9 mouse cellular contexts compared by ENCODE assay signal in genomic region chr16:8676800-8677199, GRCm38 (mm10). TPM values are rescaled to one million over a fixed set of nuclear protein-coding genes. Genes with fewer than 3 reads are reported as not detected.
DNase-seq lines count a peak whose midpoint lies in the region; ATAC-seq and TF ChIP-seq lines count a peak whose summit lies in the region.
"Had no signal": no experiment of that assay in that cellular context is flagged by ENCODE, and none has a peak within 500 bp of the region (broad histone marks: within the 10 kb centered on the region; RNA-seq: fewer than 3 reads in every experiment).

No protein-coding gene starts in this region.

- H3K4me1 ChIP-seq in hindbrain, embryonic 11.5 days (replicated peaks; ENCODE audit: control insufficient read depth, insufficient read depth, low read length), result no peaks in the 10 kb centered on the region
- H3K4me1 ChIP-seq in hindbrain, embryonic 13.5 days (replicated peaks), result no peaks in the 10 kb centered on the region; the same call in 1 of the 2 replicates
- no peaks in the 10 kb centered on the region for H3K4me1 ChIP-seq in hindbrain, embryonic 16.5 days (ENCODE audit: control insufficient read depth, insufficient read depth, low read depth, low read length)
- H3K4me1 ChIP-seq in midbrain, postnatal 0 days (ENCODE audit: insufficient read depth, low read length), result no peaks in the 10 kb centered on the region

- intact Hi-C loops in gastrocnemius, postnatal 36 days (cut with DNase I), result loop anchor here (1.0 to 2.0 kb wide), 2 partner anchors 181 to 272 kb away; no protein-coding TSS in a partner anchor

- 58% methylated on average over 4 of the region's 4 CpGs for WGBS in hindbrain, embryonic 11.5 days
- 42% methylated on average over 4 of the region's 4 CpGs for WGBS in hindbrain, embryonic 13.5 days
- WGBS in hindbrain, embryonic 16.5 days, result 47% methylated on average over 4 of the region's 4 CpGs
- whole genome bisulfite sequencing in midbrain, postnatal 0 days, result 53% methylated on average over 4 of the region's 4 CpGs

- no peak for ATAC-seq in hindbrain, embryonic 11.5 days (ENCODE audit: low FRiP score)
- no peak for ATAC-seq in hindbrain, embryonic 13.5 days (ENCODE audit: low FRiP score)
- ATAC-seq in hindbrain, embryonic 16.5 days, result no peak
- no peak for ATAC-seq in midbrain, postnatal 0 days (ENCODE audit: low FRiP score)

- no peak overlapping the region for H3K27ac ChIP-seq in hindbrain, embryonic 11.5 days (ENCODE audit: low read depth, low read length)
- H3K27ac ChIP-seq in hindbrain, embryonic 13.5 days, result no peak overlapping the region
- H3K27ac ChIP-seq in hindbrain, embryonic 16.5 days (ENCODE audit: low read depth, low read length), result no peak overlapping the region
- H3K27ac ChIP-seq in midbrain, postnatal 0 days (ENCODE audit: low read depth, low read length), result no peak overlapping the region
- H3K27ac ChIP-seq: macrophage had no signal

- H3K4me3 ChIP-seq in hindbrain, embryonic 11.5 days (ENCODE audit: low read depth, low read length), result no peak overlapping the region
- no peak overlapping the region for H3K4me3 ChIP-seq in hindbrain, embryonic 13.5 days
- H3K4me3 ChIP-seq in hindbrain, embryonic 16.5 days (ENCODE audit: low read length), result no peak overlapping the region
- no peak overlapping the region for H3K4me3 ChIP-seq in midbrain, postnatal 0 days (ENCODE audit: low read depth, low read length)

- no peaks in the 10 kb centered on the region; the same call in 1 of the 2 replicates for H3K27me3 ChIP-seq in hindbrain, embryonic 11.5 days (ENCODE audit: control insufficient read depth, insufficient read depth, low read length)
- peaks cover 8% of the 10 kb centered on the region for H3K27me3 ChIP-seq in hindbrain, embryonic 13.5 days
- no peaks in the 10 kb centered on the region for H3K27me3 ChIP-seq in hindbrain, embryonic 16.5 days (replicated peaks; ENCODE audit: control insufficient read depth, insufficient read depth, low read length)
- H3K27me3 ChIP-seq in midbrain, postnatal 0 days (ENCODE audit: insufficient read depth, low read length), result no peaks in the 10 kb centered on the region

- no peak for TF ChIP-seq POLR2A in brain, embryonic 14.5 days (IDR thresholded peaks at IDR 0.05; ENCODE audit: borderline replicate concordance, extremely low read depth, insufficient read depth, insufficient read length, poor library complexity, severe bottlenecking)

- DNase-seq in hindbrain, embryonic 11.5 days (ENCODE audit: low spot score), result peak; percentile 80
- peak; percentile 66 for DNase-seq in urinary bladder, postnatal 25 days (ENCODE audit: low spot score)
- no peak for DNase-seq in urinary bladder, adult 2 months (ENCODE audit: low spot score)
- DNase-seq in brain, embryonic 14.5 days (ENCODE audit: low read depth), result peak; percentile 79
- peak; percentile 70 for DNase-seq in midbrain, postnatal 0 days (ENCODE audit: low spot score)
- no peak for DNase-seq in gastrocnemius, postnatal 36 days

- no peak overlapping the region for H3K4me2 ChIP-seq in hindbrain, embryonic 11.5 days (replicated peaks; ENCODE audit: low read depth, low read length)
- no peak overlapping the region for H3K4me2 ChIP-seq in hindbrain, embryonic 13.5 days
- H3K4me2 ChIP-seq in hindbrain, embryonic 16.5 days (ENCODE audit: low read length), result no peak overlapping the region
- no peak overlapping the region for H3K4me2 ChIP-seq in midbrain, postnatal 0 days (ENCODE audit: low read depth, low read length, poor library complexity, severe bottlenecking)

- no peaks in the 10 kb centered on the region for H3K9me3 ChIP-seq in hindbrain, embryonic 11.5 days (ENCODE audit: control insufficient read depth, low read length)
- H3K9me3 ChIP-seq in hindbrain, embryonic 13.5 days, result no peaks in the 10 kb centered on the region
- no peaks in the 10 kb centered on the region for H3K9me3 ChIP-seq in hindbrain, embryonic 16.5 days (ENCODE audit: control insufficient read depth, low read length)
- H3K9me3 ChIP-seq in midbrain, postnatal 0 days (ENCODE audit: low read length), result no peaks in the 10 kb centered on the region

- no peaks in the 10 kb centered on the region for H3K36me3 ChIP-seq in hindbrain, embryonic 11.5 days (ENCODE audit: control insufficient read depth, insufficient read depth, low read length)
- no peaks in the 10 kb centered on the region for H3K36me3 ChIP-seq in hindbrain, embryonic 13.5 days
- H3K36me3 ChIP-seq in hindbrain, embryonic 16.5 days (ENCODE audit: control insufficient read depth, insufficient read depth, low read length), result no peaks in the 10 kb centered on the region
- H3K36me3 ChIP-seq in midbrain, postnatal 0 days (ENCODE audit: insufficient read depth, low read length), result no peaks in the 10 kb centered on the region

- peak; percentile 84 for TF ChIP-seq CTCF in brain, embryonic 14.5 days (IDR thresholded peaks at IDR 0.05; ENCODE audit: borderline replicate concordance, extremely low read depth, insufficient read depth, insufficient read length)
- peak; percentile 92 for TF ChIP-seq CTCF in midbrain, postnatal 0 days (IDR thresholded peaks at IDR 0.05)

- no peak overlapping the region for H3K9ac ChIP-seq in hindbrain, embryonic 11.5 days (ENCODE audit: low read depth, low read length)
- H3K9ac ChIP-seq in hindbrain, embryonic 13.5 days, result no peak overlapping the region
- peak overlapping the region; percentile 22; the same call in 1 of the 2 replicates for H3K9ac ChIP-seq in hindbrain, embryonic 16.5 days (ENCODE audit: low read depth, low read length)
- H3K9ac ChIP-seq in midbrain, postnatal 0 days (replicated peaks; ENCODE audit: low read length, poor library complexity, severe bottlenecking), result no peak overlapping the region

RNA-seq across cellular contexts. Expression of gene Gm5767, which starts 3.8 kb away (rescaled TPM):
- polyA plus RNA-seq in hindbrain, embryonic 11.5 days (2014; fragmentation: Nextera tagmentation; extraction: Ambion mirVana), result not detected in 2 replicates
- polyA plus RNA-seq in hindbrain, embryonic 13.5 days (2015; fragmentation: Nextera tagmentation; extraction: Ambion mirVana), result not detected in 2 replicates
- polyA plus RNA-seq in urinary bladder, adult 2 months (2012; rRNA removed), result not detected in 2 replicates
- not detected in 2 replicates for polyA plus RNA-seq in brain, embryonic 14.5 days (2012; rRNA removed)
- not detected in 2 replicates for polyA plus RNA-seq in hindbrain, embryonic 16.5 days (2015; fragmentation: Nextera tagmentation; extraction: Ambion mirVana)
- total RNA-seq in midbrain, postnatal 0 days (2014; rRNA removed), result not detected in 2 replicates
- polyA plus RNA-seq in midbrain, postnatal 0 days (2015; fragmentation: Nextera tagmentation; extraction: Ambion mirVana), result not detected in 2 replicates
- not detected for total RNA-seq in gastrocnemius, postnatal 36 days (2021)
- polyA plus RNA-seq: macrophage had no signal

RNA-seq across cellular contexts. Expression of gene Carhsp1, which starts 4.8 kb away (rescaled TPM):
- polyA plus RNA-seq in hindbrain, embryonic 11.5 days (2014; fragmentation: Nextera tagmentation; extraction: Ambion mirVana), result 78.1 and 79.4 TPM in 2 replicates
- 242 and 243 TPM in 2 replicates for polyA plus RNA-seq in hindbrain, embryonic 13.5 days (2015; fragmentation: Nextera tagmentation; extraction: Ambion mirVana)
- 43.5 and 49.9 TPM in 2 replicates for polyA plus RNA-seq in urinary bladder, adult 2 months (2012; rRNA removed)
- 138 and 149 TPM in 2 replicates for polyA plus RNA-seq in brain, embryonic 14.5 days (2012; rRNA removed)
- polyA plus RNA-seq in hindbrain, embryonic 16.5 days (2015; fragmentation: Nextera tagmentation; extraction: Ambion mirVana), result 148 and 167 TPM in 2 replicates
- 117 and 124 TPM in 2 replicates for total RNA-seq in midbrain, postnatal 0 days (2014; rRNA removed)
- polyA plus RNA-seq in midbrain, postnatal 0 days (2015; fragmentation: Nextera tagmentation; extraction: Ambion mirVana), result 98.5 and 100 TPM in 2 replicates
- total RNA-seq in gastrocnemius, postnatal 36 days (2021), result 1 to 10 TPM; 5.4 to 6.4 TPM

RNA-seq across cellular contexts. Expression of gene Tmem186, which starts 39.3 kb away (rescaled TPM):
- 15.8 and 20.2 TPM in 2 replicates for polyA plus RNA-seq in hindbrain, embryonic 11.5 days (2014; fragmentation: Nextera tagmentation; extraction: Ambion mirVana)
- polyA plus RNA-seq in hindbrain, embryonic 13.5 days (2015; fragmentation: Nextera tagmentation; extraction: Ambion mirVana), result 22.0 and 22.2 TPM in 2 replicates
- 12.3 and 13.7 TPM in 2 replicates for polyA plus RNA-seq in urinary bladder, adult 2 months (2012; rRNA removed)
- polyA plus RNA-seq in brain, embryonic 14.5 days (2012; rRNA removed), result 21.0 and 23.3 TPM in 2 replicates
- polyA plus RNA-seq in hindbrain, embryonic 16.5 days (2015; fragmentation: Nextera tagmentation; extraction: Ambion mirVana), result 22.5 and 23.1 TPM in 2 replicates
- 18.6 and 22.1 TPM in 2 replicates for total RNA-seq in midbrain, postnatal 0 days (2014; rRNA removed)
- polyA plus RNA-seq in midbrain, postnatal 0 days (2015; fragmentation: Nextera tagmentation; extraction: Ambion mirVana), result 16.1 and 17.6 TPM in 2 replicates
- total RNA-seq in gastrocnemius, postnatal 36 days (2021), result 10 to 100 TPM in 1 of 2 experiments, 1 to 10 TPM in 1; 8.9 to 12.5 TPM

RNA-seq across cellular contexts. Expression of gene Pmm2, which starts 39.3 kb away (rescaled TPM):
- 40.3 and 43.3 TPM in 2 replicates for polyA plus RNA-seq in hindbrain, embryonic 11.5 days (2014; fragmentation: Nextera tagmentation; extraction: Ambion mirVana)
- 48.3 and 49.3 TPM in 2 replicates for polyA plus RNA-seq in hindbrain, embryonic 13.5 days (2015; fragmentation: Nextera tagmentation; extraction: Ambion mirVana)
- 51.1 and 52.1 TPM in 2 replicates for polyA plus RNA-seq in urinary bladder, adult 2 months (2012; rRNA removed)
- polyA plus RNA-seq in brain, embryonic 14.5 days (2012; rRNA removed), result 56.6 and 62.4 TPM in 2 replicates
- 33.1 and 37.0 TPM in 2 replicates for polyA plus RNA-seq in hindbrain, embryonic 16.5 days (2015; fragmentation: Nextera tagmentation; extraction: Ambion mirVana)
- total RNA-seq in midbrain, postnatal 0 days (2014; rRNA removed), result 27.8 and 39.6 TPM in 2 replicates
- 24.6 and 24.8 TPM in 2 replicates for polyA plus RNA-seq in midbrain, postnatal 0 days (2015; fragmentation: Nextera tagmentation; extraction: Ambion mirVana)
- 10 to 100 TPM; 16.4 to 18.3 TPM for total RNA-seq in gastrocnemius, postnatal 36 days (2021)

Comparison
In these comparisons a context has a peak if more than half of its experiments do, and no peak if none do; other contexts are left out.
1. DNase-seq: peak in hindbrain, embryonic 11.5 days (single experiment), urinary bladder, postnatal 25 days (single experiment), brain, embryonic 14.5 days (single experiment) and midbrain, postnatal 0 days (single experiment); none in urinary bladder, adult 2 months (single experiment) and gastrocnemius, postnatal 36 days (0 of 2).